Mouse (Mus musculus) NIH3T3 (cell line): Measurements from ENCODE around the gene 9530077C05Rik.
"Not testable (repeated sequence)": the region's sequence is repeated elsewhere in the genome, so short reads cannot be mapped to it uniquely, and the experiment has no call there.

Experiments used
- DNase-seq: peaks from one replicate; pipeline ENCODE4 v3.0.0-alpha.2; 2012; ENCODE audit warnings: low read depth

9530077C05Rik gene

GRCm38 (mm10) chr9:22419877-22420276, 8.6 kb downstream of the 9530077C05Rik start:
- DNase-seq = no peak

GRCm38 (mm10) chr9:22420491-22420890, 9.2 kb downstream of the 9530077C05Rik start:
- DNase-seq = no peak

- peak; percentile 35 for DNase-seq
These were observed 11.2 kb downstream of the 9530077C05Rik start for GRCm38 (mm10) chr9:22422559-22422958.

GRCm38 (mm10) chr9:22423507-22423906, 12.2 kb downstream of the 9530077C05Rik start:
- no peak for DNase-seq

DNA sequence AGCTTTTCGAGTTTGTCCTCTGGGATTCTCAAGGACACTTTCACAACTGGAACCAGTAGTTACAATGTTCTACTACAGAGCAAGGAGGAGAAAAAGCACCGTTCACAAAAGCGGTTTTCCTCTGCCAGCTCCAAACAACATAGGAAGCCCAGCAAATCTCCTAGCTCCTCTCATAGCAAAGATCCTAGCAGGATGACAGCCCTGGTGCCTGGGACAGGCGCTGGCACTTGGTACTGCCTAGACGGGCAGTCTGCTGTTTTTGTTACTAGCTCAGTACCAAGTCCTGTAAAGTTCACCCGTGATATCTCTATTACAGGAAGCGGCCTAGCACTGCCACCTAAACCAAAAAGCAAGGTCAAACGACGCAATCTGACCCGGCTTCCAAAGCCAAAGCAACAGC, 12.9 kb downstream of the 9530077C05Rik start:
- no peak for DNase-seq

GRCm38 (mm10) chr9:22424719-22425118, 13.4 kb downstream of the 9530077C05Rik start:
- no peak for DNase-seq

DNA sequence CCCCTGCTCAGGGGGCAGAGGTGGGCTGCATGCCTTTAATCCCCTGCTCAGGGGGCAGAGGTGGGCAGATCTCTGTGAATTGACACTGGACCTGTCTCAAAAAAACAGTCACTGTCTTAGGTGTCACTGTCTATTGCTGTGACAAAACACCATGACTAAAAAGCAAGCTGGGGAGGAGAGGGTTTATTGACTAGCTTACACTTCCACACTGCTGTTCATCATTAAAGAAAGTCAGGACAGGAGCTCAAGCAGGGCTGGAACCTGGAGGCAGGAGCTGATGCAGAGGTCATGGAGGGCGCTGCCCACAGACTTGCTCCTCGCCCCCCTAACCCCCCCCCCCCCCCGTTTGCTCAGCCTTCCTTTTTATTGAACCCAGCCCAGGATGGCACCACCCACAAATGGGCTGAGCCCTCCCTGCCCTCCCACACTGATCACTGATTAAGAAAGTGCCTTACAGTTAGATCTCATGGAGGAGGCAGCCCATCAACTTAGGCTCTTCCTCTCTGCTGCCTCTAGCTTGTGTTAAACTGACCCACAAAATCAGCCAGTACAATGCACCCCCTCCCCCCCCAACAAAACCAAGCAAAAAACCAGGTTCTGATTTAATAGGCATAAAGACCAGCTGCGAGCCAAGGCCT, 16.8 kb downstream of the 9530077C05Rik start:
- no peak for DNase-seq

DNA sequence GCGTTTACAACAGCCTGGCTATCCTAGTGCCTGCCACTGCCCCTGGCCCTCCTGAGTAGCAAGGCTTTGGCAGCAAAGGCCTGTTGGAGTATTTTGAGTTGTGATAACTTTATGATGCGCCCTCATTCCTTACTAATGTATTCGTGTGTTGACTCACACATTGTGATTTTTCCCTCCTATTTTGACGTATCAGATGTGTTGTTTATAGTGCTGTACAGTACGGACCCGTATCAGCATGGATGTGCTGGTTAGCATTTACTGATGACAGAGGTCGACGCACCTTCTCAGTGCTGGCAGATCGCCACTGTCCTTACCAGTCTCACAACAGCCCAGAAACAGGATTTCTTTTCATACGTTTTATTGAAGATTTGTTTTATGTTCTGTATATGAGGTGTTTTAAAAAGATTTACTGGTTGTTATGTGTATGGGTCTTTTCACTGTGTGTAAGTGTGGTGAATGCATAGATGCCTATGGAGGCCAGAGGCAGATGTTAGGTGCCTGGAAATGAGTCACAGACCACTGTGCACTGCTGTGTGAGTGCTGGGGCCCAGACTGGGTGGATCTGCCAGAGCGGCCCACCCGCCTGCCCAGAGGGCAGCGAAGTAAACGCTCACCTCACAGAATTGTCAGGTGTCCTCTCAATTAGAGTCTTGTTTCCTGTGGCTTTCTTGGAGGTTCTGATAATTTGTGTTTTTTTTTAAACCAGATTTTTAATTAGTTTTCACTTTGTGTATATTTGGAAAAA, 17.5 kb downstream of the 9530077C05Rik start:
- DNase-seq = no peak

DNA sequence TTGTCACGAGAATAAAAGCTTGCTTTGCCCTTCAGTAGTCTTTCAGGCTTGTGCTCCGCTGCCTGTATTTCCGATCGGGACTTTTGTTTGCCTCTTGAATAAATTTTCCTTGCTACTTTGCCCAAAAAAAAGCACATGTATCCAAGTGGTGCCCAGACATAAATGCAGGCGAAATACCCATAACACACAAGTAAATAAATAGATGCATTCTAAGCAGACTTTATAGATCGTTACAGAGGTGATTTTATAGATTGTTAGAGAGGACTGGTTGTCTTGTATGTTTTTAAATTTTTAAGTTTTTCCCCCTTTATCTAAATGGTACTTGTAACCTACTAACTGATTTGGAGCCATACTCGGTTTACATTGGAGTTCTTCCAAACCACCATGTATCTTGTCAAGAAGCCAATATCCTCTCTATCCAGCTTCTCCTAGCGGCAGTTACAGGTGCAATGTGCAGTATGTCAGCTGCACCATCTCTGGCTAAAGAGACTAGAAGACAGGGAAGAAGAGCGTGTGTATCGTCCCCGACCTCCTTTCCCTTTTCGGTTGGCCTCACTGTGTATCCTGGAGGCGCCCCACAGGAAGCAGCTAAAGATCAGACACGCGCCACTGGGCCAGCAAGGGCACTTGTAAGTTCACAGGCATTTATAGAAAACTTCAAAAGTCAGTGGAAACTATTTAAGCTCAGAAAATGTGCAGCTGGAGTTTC, 18.4 kb downstream of the 9530077C05Rik start:
- peak; percentile 29 for DNase-seq

DNA sequence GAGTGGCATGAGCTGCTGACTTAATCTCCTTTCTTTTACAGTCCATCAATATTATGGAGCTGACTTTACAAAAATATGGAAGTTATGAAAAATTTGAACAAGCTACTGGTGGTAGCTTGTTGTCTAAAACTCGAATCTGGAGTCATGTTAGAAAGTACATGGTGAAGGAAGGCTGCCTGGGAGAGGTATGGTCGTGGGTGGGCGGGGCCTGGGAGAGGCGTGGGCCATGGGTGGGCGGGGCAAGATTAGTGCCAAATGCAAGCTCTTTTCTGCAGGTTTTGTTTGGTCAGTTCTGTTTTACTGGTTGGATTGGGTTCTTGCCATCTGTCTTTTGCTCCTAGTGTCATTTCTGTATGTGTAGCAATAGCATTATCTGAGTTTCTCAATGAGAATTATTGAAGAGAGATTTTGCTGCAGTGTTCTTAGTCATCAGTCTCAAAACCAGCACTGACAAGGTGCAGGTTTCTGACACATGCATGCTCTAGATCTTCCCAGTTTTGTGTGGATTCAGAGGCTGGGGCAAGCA, 19.1 kb downstream of the 9530077C05Rik start:
- peak; percentile 13 for DNase-seq

GRCm38 (mm10) chr9:22433221-22433620, 21.9 kb downstream of the 9530077C05Rik start:
- no peak for DNase-seq

DNA sequence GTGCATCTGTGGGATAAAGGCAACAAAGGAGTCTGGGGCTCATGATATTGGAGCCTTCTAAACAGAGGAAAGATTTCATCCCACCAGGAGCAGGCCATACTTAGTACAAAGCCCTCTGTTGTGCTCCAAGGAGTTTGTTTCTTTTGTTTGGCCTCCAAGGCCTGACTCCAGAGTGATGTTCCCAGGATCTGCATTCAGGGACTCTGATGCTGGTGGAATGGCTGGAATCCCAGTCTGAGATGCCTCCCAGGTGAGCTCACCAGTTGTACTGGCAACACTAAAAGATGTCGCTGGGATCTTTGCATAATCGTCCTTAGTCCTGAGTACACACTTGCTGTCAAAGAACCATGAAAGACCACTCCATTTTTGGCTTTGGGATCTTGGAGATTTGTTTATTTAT, 22.8 kb downstream of the 9530077C05Rik start:
- DNase-seq = no peak

- no peak for DNase-seq
These were observed 27.5 kb downstream of the 9530077C05Rik start for GRCm38 (mm10) chr9:22438826-22439225.

- DNase-seq = no peak
These were observed 31.8 kb downstream of the 9530077C05Rik start for GRCm38 (mm10) chr9:22443157-22443556.

- DNase-seq = no peak
These were observed 33.8 kb downstream of the 9530077C05Rik start for GRCm38 (mm10) chr9:22445123-22445522.

- DNase-seq = no peak
These were observed 35.9 kb downstream of the 9530077C05Rik start for GRCm38 (mm10) chr9:22447213-22447612.

DNA sequence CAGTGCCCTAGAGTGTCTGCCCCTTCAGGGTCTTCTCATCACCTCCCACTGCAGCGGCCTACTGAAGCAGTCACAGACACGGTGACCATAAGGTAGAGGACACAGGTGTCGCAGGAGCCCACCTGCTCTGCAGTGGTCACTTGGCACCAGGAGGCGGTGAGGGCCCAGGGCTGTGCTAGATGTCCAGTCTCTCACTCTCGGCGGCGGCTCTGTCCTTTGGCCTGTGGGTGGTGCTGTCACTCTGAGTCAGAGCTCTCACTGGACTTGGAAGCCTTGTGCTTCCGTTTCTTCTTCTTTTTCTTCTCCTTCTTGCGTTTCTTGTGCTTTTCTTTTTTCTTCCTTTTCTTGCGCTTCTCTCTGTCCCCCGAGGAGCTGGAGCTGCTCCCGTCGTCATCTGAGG, 37.1 kb downstream of the 9530077C05Rik start:
- peak; percentile 9 for DNase-seq

DNA sequence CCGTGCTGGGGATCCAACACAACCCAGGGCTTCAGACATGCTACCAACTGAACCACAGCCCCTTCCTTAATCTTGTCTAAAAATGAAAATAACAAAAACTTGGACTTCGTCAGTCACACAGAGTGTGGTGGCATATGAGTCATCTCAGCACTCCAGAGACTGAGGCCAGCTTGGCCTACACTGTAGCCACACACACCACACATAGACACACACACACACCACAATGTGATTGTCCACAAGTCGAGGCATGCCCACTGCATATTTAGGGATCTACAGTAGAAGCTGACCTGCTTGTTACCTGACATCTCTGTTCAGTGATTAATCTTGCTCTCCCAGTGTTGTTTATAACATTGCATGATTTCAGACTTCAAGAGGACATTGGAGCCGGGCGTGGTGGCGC, 37.9 kb downstream of the 9530077C05Rik start:
- no peak for DNase-seq

GRCm38 (mm10) chr9:22452697-22453096, 41.4 kb downstream of the 9530077C05Rik start:
- no peak for DNase-seq

DNA sequence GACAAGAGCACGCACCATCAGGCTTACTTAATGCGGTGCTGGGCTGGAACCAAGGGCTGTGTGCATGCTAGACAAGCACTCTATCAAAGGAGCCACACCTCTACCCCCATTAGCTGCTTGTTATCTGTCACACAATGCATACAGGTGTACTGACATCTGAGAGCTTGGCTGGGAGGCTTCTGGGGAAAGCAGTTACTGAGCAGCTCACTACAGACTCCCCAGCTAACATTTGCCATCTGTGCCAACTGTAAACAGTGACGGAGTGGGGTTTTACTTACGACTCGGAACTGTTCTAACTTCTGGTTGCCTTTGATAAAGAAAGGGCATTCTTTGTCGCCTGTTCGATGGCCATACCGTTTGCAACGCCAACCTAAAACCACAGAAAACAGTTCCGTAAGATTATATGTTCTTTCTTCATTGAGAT, 42.2 kb downstream of the 9530077C05Rik start:
- DNase-seq = no peak

DNA sequence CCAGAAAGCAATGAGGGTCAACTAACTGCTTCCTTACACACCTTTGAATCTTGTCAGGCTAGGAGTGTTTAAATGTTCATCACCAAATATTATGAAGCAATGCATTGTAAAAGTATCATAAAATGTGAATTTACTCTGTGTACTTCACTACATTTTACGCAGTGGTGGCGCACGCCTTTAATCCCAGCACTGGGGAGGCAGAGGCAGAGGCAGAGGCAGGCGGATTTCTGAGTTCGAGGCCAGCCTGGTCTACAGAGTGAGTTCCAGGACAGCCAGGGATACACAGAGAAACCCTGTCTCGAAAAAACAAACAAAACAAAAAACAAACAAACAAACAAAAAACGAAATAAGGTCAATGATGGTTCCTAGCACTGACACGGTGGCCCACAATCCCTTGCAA, 42.7 kb downstream of the 9530077C05Rik start, which contains the start of gene Gm17545:
Gene Gm17545 (plus strand): TSS at position 301 of the 400 bp plus-strand sequence.
- DNase-seq = not testable (repeated sequence)

DNA sequence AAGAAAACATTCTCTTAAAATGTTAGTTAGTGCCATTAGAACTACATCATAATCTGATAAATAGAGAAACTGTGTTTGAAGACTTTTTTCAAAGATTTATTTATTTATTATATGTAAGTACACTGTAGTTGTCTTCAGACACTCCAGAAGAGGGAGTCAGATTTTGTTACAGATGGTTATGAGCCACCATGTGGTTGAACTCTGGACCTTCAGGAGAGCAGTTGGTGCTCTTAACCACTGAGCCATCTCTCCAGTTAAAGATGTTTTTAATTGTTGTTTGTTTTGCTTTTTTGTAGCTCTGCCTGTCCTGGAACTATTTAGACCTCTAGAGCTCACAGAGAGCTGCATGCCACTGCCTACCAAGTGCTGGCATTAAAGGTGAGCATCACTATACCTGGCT, 43.7 kb downstream of the 9530077C05Rik start:
- no peak for DNase-seq
